Mouse (Mus musculus) gastrocnemius, postnatal 36 days (tissue): ENCODE measurements around the gene Pomt1. TPM values are rescaled to one million over a fixed set of nuclear protein-coding genes. Genes with fewer than 3 reads are reported as not detected.

ENCODE experiments used
- total RNA-seq, 2 experiments: library from RNA; stranded (reverse); gene quantifications; 2 replicates each; pipeline ENCODE4 v1.2.3; 2021

The Pomt1 gene
- total RNA-seq, 2 experiments from 2014 or later = 12.0 to 12.2 TPM

Other genes with a start within 250 kb of the Pomt1 start
- gene Fam78a, start 151.7 kb upstream of the Pomt1 start, total RNA-seq = 10 to 100 TPM; 13.2 to 16.5 TPM
- 100 to 1,000 TPM in 1 of 2 experiments, 10 to 100 TPM in 1; 96.9 to 117 TPM for gene Plpp7, start 141.1 kb upstream of the Pomt1 start, total RNA-seq
- gene Prrc2b, start 85.5 kb upstream of the Pomt1 start, total RNA-seq = 10 to 100 TPM; 69.4 to 70.1 TPM
- gene Uck1, start 23.6 kb downstream of the Pomt1 start, total RNA-seq = 10 to 100 TPM in 1 of 2 experiments, 1 to 10 TPM in 1; 8.1 to 11.6 TPM
- gene Golga2, start 50.8 kb downstream of the Pomt1 start, total RNA-seq = 10 to 100 TPM; 54.1 to 54.7 TPM
- gene Swi5, start 51.5 kb downstream of the Pomt1 start, total RNA-seq = 100 to 1,000 TPM in 1 of 2 experiments, 10 to 100 TPM in 1; 97.6 to 126 TPM
- 10 to 100 TPM; 23.2 to 25.4 TPM for gene Ciz1, start 115.7 kb downstream of the Pomt1 start, total RNA-seq
- 1 to 10 TPM; 4.8 to 5.3 TPM for gene Dnm1, start 116.7 kb downstream of the Pomt1 start, total RNA-seq
- 10 to 100 TPM; 36.4 to 44.0 TPM for gene 1110008P14Rik, start 145.3 kb downstream of the Pomt1 start, total RNA-seq
- gene Lcn2, start 151.7 kb downstream of the Pomt1 start, total RNA-seq = 1 to 10 TPM; 1.4 to 3.7 TPM
- gene Ptges2, start 159.3 kb downstream of the Pomt1 start, total RNA-seq = 10 to 100 TPM; 41.3 to 45.0 TPM
- gene Naif1, start 213.9 kb downstream of the Pomt1 start, total RNA-seq = 1 to 10 TPM; 1.8 to 1.9 TPM
- gene Slc25a25, start 214.9 kb downstream of the Pomt1 start, total RNA-seq = 100 to 1,000 TPM in 1 of 2 experiments, 10 to 100 TPM in 1; 71.7 to 145 TPM